Mouse (Mus musculus) heart, adult 2 months (tissue): Measurements from ENCODE around the gene Trim2.

ENCODE experiments used
- CTCF ChIP-seq: fragments of 200-600 bp; IDR thresholded peaks from 2 replicates; pipeline ENCODE4 v1.8.1; 2022; ENCODE audit warnings: antibody characterized with exemption, mild to moderate bottlenecking, moderate library complexity
- EP300 ChIP-seq: fragments of 200-500 bp; IDR thresholded peaks from 2 replicates; pipeline ENCODE4 v1.6.1; 2011; ENCODE audit warnings: low read depth, low read length, control low read depth; ENCODE audit not compliant: insufficient read depth

GRCm38 (mm10) chr3:84181102-84181501, 125.6 kb downstream of the Trim2 start:
- TF ChIP-seq CTCF (no peak), EP300 (no peak)
